Mouse (Mus musculus) heart, postnatal 0 days (tissue): ENCODE data around the gene Ccdc32.

Experiments
- CTCF ChIP-seq: IDR thresholded peaks from 2 replicates; pipeline ENCODE4 v1.5.1; 2016; ENCODE audit warnings: antibody characterized with exemption, control low read depth, low read depth
- EP300 ChIP-seq: IDR thresholded peaks from 2 replicates; pipeline ENCODE4 v1.6.1; 2016; ENCODE audit warnings: antibody characterized with exemption, low read depth

DNA sequence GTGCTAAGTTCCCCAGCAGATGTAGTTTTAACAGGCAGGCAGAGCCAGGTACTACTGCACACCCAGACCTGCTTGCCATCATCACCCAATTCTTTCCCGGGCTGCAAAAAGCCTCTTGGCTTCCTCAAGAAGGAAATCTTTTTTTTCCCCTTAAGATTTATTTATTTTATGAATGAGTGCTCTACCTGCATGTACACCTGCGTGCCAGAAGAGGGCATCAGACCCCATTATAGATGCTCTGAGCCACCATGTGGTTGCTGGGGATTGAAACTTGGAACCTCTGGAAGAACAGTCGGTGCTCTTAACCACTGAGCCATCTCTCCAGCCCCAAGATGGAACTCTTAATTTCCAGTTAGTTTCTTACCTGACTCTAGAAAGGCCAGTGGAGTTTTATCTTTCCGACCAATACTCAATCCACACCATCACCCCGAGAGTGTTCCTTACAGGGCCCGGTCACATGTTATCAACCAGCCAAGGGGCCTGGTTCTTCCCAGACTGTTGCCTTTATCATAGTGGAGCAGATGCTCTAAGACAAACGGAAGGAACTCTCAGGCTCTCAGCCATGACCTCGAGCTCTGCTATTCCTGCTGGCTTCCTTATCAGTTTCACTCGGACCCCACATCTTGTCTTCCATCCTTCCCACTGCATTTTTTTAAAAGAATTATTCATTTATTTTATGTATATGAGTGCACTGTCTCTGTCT is 4.5 kb downstream of the Ccdc32 start:
- TF ChIP-seq CTCF (peak; percentile 38), EP300 (no peak)
